Mouse (Mus musculus): Measurements from ENCODE around the gene Krtap14. TPM values are rescaled to one million over a fixed set of nuclear protein-coding genes. Genes with fewer than 3 reads are reported as not detected.

Krtap14 gene
- polyA plus RNA-seq, 1 experiment from 2014 or later = not detected

DNA sequence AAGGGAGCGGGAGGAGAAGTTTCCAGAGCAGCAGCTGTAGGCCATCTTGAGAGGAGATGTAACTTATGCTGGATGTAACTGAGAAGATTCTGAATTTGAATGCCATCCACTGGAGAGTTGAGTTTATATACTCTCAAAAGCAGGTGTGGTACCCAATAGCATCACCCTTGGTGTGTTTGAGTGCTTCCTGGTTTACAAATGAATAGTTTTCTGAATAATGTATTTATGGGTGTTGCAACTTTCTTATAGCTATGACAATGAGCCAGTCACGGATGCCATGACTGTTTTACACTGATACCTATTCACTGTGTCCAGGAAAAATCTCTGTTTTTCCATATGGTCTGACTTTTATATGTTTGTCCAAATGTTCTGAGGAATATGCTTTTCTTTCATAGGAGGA is 51.8 kb downstream of the Krtap14 start, which contains the start of gene 2310057N15Rik:
2310057N15Rik (minus strand) TSS at position 101 of the 400 bp plus-strand sequence.
- no peak within 1 kb of the TSS for H3K27ac ChIP-seq (replicated peaks)
- no peaks in the 10 kb centered on the region for H3K4me1 ChIP-seq
- no peak for DNase-seq (ENCODE audit: low spot score)
- no peaks in the 10 kb centered on the region for H3K27me3 ChIP-seq (ENCODE audit: low read depth, poor library complexity, severe bottlenecking)
- no peak within 1 kb of the TSS for H3K4me3 ChIP-seq
- no peaks in the 10 kb centered on the region for H3K36me3 ChIP-seq
- H3K9me3 ChIP-seq (replicated peaks) = no peaks in the 10 kb centered on the region
- 91% methylated on average over 2 of the region's 2 CpGs for WGBS

Other genes starting within 250 kb of the Krtap14 start
- gene Krtap24-1, start 213.9 kb downstream of the Krtap14 start, polyA plus RNA-seq (2016; fragmentation: Nextera tagmentation; extraction: Ambion mirVana) = not detected in 2 replicates
- not detected in 2 replicates for gene 2310079G19Rik, start 198.5 kb downstream of the Krtap14 start, polyA plus RNA-seq (2016; fragmentation: Nextera tagmentation; extraction: Ambion mirVana)
- gene Krtap26-1, start 178.3 kb downstream of the Krtap14 start, polyA plus RNA-seq (2016; fragmentation: Nextera tagmentation; extraction: Ambion mirVana) = not detected in 2 replicates
- not detected in 2 replicates for gene Krtap27-1, start 154.5 kb downstream of the Krtap14 start, polyA plus RNA-seq (2016; fragmentation: Nextera tagmentation; extraction: Ambion mirVana)
- not detected in 2 replicates for gene 2310061N02Rik, start 118.2 kb downstream of the Krtap14 start, polyA plus RNA-seq (2016; fragmentation: Nextera tagmentation; extraction: Ambion mirVana)
- not detected in 2 replicates for gene Krtap13-1, start 97.3 kb downstream of the Krtap14 start, polyA plus RNA-seq (2016; fragmentation: Nextera tagmentation; extraction: Ambion mirVana)
- gene Krtap13, start 74.5 kb downstream of the Krtap14 start, polyA plus RNA-seq (2016; fragmentation: Nextera tagmentation; extraction: Ambion mirVana) = not detected in 2 replicates
- not detected in 2 replicates for gene 2310034C09Rik, start 67.3 kb downstream of the Krtap14 start, polyA plus RNA-seq (2016; fragmentation: Nextera tagmentation; extraction: Ambion mirVana)
- not detected in 2 replicates for gene 2310057N15Rik, start 51.9 kb downstream of the Krtap14 start, polyA plus RNA-seq (2016; fragmentation: Nextera tagmentation; extraction: Ambion mirVana)
- gene Gm5965, start 48.2 kb downstream of the Krtap14 start, polyA plus RNA-seq (2016; fragmentation: Nextera tagmentation; extraction: Ambion mirVana) = not detected in 2 replicates
- gene Gm20741, start 13.9 kb downstream of the Krtap14 start, polyA plus RNA-seq (2016; fragmentation: Nextera tagmentation; extraction: Ambion mirVana) = not detected in 2 replicates
- not detected in 2 replicates for gene Krtap15, start 5.9 kb downstream of the Krtap14 start, polyA plus RNA-seq (2016; fragmentation: Nextera tagmentation; extraction: Ambion mirVana)
- not detected in 2 replicates for gene Krtap19-1, start 43.3 kb upstream of the Krtap14 start, polyA plus RNA-seq (2016; fragmentation: Nextera tagmentation; extraction: Ambion mirVana)
- not detected in 2 replicates for gene Krtap19-2, start 48.1 kb upstream of the Krtap14 start, polyA plus RNA-seq (2016; fragmentation: Nextera tagmentation; extraction: Ambion mirVana)
- gene Krtap19-3, start 51.9 kb upstream of the Krtap14 start, polyA plus RNA-seq (2016; fragmentation: Nextera tagmentation; extraction: Ambion mirVana) = not detected in 2 replicates
- gene Krtap19-4, start 58.9 kb upstream of the Krtap14 start, polyA plus RNA-seq (2016; fragmentation: Nextera tagmentation; extraction: Ambion mirVana) = not detected in 2 replicates
- gene Krtap19-5, start 70.3 kb upstream of the Krtap14 start, polyA plus RNA-seq (2016; fragmentation: Nextera tagmentation; extraction: Ambion mirVana) = not detected in 2 replicates
- gene Krtap19-9b, start 106.1 kb upstream of the Krtap14 start, polyA plus RNA-seq (2016; fragmentation: Nextera tagmentation; extraction: Ambion mirVana) = not detected in 2 replicates
- not detected in 2 replicates for gene Krtap16-3, start 136.7 kb upstream of the Krtap14 start, polyA plus RNA-seq (2016; fragmentation: Nextera tagmentation; extraction: Ambion mirVana)
- gene Krtap22-2, start 184.6 kb upstream of the Krtap14 start, polyA plus RNA-seq (2016; fragmentation: Nextera tagmentation; extraction: Ambion mirVana) = not detected in 2 replicates
- not detected in 2 replicates for gene Gm10229, start 189.1 kb upstream of the Krtap14 start, polyA plus RNA-seq (2016; fragmentation: Nextera tagmentation; extraction: Ambion mirVana)
- gene Krtap6-1, start 205.6 kb upstream of the Krtap14 start, polyA plus RNA-seq (2016; fragmentation: Nextera tagmentation; extraction: Ambion mirVana) = not detected in 2 replicates
- gene Gm10228, start 215.3 kb upstream of the Krtap14 start, polyA plus RNA-seq (2016; fragmentation: Nextera tagmentation; extraction: Ambion mirVana) = not detected in 2 replicates
- gene Krtap6-5, start 221.7 kb upstream of the Krtap14 start, polyA plus RNA-seq (2016; fragmentation: Nextera tagmentation; extraction: Ambion mirVana) = not detected in 2 replicates
- gene 1110025L11Rik, start 237.9 kb upstream of the Krtap14 start, polyA plus RNA-seq (2016; fragmentation: Nextera tagmentation; extraction: Ambion mirVana) = not detected in 2 replicates